Mouse (Mus musculus) heart, adult 2 months (tissue): Measurements from ENCODE around the gene Epgn. TPM values are rescaled to one million over a fixed set of nuclear protein-coding genes. Genes with fewer than 3 reads are reported as not detected.
A peak's percentile ranks its signal among the peaks of the same experiment; 100 is the strongest.

ENCODE experiments used
- DNase-seq, 2 experiments: peaks; one replicate each; pipeline ENCODE4 v3.0.0; 2021
- H3K27ac ChIP-seq: fragments of 200-600 bp; 2 replicates; pipeline ENCODE4 v1.8.1; 2022
- H3K27me3 ChIP-seq: fragments of 200-500 bp; 2 replicates; pipeline ENCODE4 v1.6.1; 2012; ENCODE audit warnings: mild to moderate bottlenecking, low read length, inconsistent platforms, mixed read lengths; ENCODE audit not compliant: control insufficient read depth, insufficient read depth
- H3K36me3 ChIP-seq: fragments of 200-500 bp; 2 replicates; pipeline ENCODE4 v1.6.1; 2012; ENCODE audit warnings: low read length, inconsistent platforms; ENCODE audit not compliant: control insufficient read depth, insufficient read depth
- H3K4me1 ChIP-seq: fragments of 200-500 bp; 2 replicates; pipeline ENCODE4 v1.6.1; 2011; ENCODE audit warnings: low read length; ENCODE audit not compliant: control insufficient read depth, insufficient read depth
- H3K4me3 ChIP-seq: fragments of 200-600 bp; 2 replicates; pipeline ENCODE4 v1.8.1; 2022
- H3K79me2 ChIP-seq: fragments of 200-500 bp; replicated peaks from 2 replicates; pipeline ENCODE4 v1.6.1; 2012; ENCODE audit warnings: mild to moderate bottlenecking, inconsistent platforms, low read length, moderate library complexity, mixed read lengths; ENCODE audit not compliant: control insufficient read depth, insufficient read depth
- H3K9ac ChIP-seq: fragments of 200-500 bp; 2 replicates; pipeline ENCODE4 v1.6.1; 2012; ENCODE audit warnings: low read depth, mild to moderate bottlenecking, control low read depth, inconsistent platforms, low read length, mixed read lengths
- CTCF ChIP-seq: fragments of 200-600 bp; IDR thresholded peaks from 2 replicates; pipeline ENCODE4 v1.8.1; 2022; ENCODE audit warnings: antibody characterized with exemption, mild to moderate bottlenecking, moderate library complexity
- EP300 ChIP-seq: fragments of 200-500 bp; IDR thresholded peaks from 2 replicates; pipeline ENCODE4 v1.6.1; 2011; ENCODE audit warnings: low read depth, low read length, control low read depth; ENCODE audit not compliant: insufficient read depth
- POLR2A ChIP-seq: fragments of 200-500 bp; IDR thresholded peaks from 2 replicates; pipeline ENCODE4 v1.6.1; 2011; ENCODE audit warnings: mild to moderate bottlenecking, low read depth, low read length, control low read depth; ENCODE audit not compliant: insufficient read depth
- WGBS: fragments of 180-500 bp; shearing (Covaris S2); methylation state at CpG from one replicate; pipeline ENCODE4 v1.1.7; 2018; 5-methylcytosine and 5-hydroxymethylcytosine counted together
- intact Hi-C: fragments of 180-260 bp; cut with DNase I; formaldehyde crosslinking; loops from one replicate; pipeline ENCODE4 v1.15.1; 2025
- polyA plus RNA-seq: library from polyadenylated mRNA; depleted of rRNA; stranded (reverse); fragments of >200 nt; gene quantifications from 2 replicates; pipeline ENCODE4 v1.2.3, GENCODE M21; 2012
- total RNA-seq, 2 experiments: library from RNA; stranded (reverse); gene quantifications; 2 replicates each; pipeline ENCODE4 v1.2.3; 2021

Gene Epgn
- total and polyA plus RNA-seq, 3 experiments = 0.06 to 0.50 (median 0.30) TPM

DNA sequence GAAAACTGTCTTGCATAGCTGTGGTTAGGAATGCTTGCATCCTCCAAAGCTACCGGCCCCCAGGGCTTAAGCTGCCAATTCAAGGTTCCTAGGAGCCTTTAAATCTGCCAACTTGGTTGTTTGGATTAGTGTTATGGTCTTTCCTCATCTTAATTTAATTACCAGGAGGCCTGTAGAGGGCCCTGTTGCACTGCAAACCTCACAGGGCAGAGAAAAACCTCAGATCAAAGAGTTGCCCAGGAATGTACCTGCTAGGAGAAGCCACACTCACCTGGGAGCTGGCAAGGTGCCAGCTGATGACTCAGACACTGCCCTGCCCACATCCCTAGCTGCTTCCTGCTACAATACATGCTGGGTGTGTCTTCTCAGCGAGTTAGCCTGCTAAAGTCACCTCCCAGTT is 11.3 kb downstream of the Epgn start:
- no peaks in the 10 kb centered on the region for H3K27me3 ChIP-seq
- H3K79me2 ChIP-seq = no peaks in the 10 kb centered on the region
- intact Hi-C loops = no loop called here
- H3K36me3 ChIP-seq = no peaks in the 10 kb centered on the region
- no peaks in the 10 kb centered on the region for H3K4me1 ChIP-seq
- H3K27ac ChIP-seq = no peak overlapping the region
- H3K9ac ChIP-seq = no peak overlapping the region
- 17% methylated on average over 2 of the region's 2 CpGs for WGBS
- H3K4me3 ChIP-seq = no peak overlapping the region
- peak; percentile 10; the same call in 1 of the 2 replicates for TF ChIP-seq CTCF
- no peak for TF ChIP-seq EP300
- DNase-seq = peak; percentile 6 to 18

DNA sequence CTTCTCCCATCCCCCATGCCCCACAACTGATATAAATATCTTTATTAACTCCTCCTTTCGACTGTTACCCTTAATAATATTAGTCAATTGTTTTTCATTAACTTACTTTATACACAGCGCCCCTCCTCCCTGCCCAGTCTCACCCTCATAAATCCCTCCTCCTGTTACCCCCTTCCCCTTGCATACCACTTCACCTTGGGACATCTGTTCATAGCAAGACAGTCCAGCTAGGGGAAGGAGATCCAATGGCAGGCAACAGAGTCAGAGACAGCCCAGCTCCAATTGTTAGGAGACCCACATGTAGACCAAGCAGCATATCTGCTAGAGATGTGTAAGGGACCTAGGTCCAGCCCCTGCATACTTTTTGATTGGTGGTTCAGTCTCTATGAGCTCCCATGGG is 11.7 kb downstream of the Epgn start:
- H3K4me3 ChIP-seq = no peak overlapping the region
- TF ChIP-seq POLR2A = no peak
- no peak for TF ChIP-seq CTCF
- TF ChIP-seq EP300 = no peak
- no peaks in the 10 kb centered on the region for H3K27me3 ChIP-seq
- H3K27ac ChIP-seq = no peak overlapping the region
- no peaks in the 10 kb centered on the region for H3K4me1 ChIP-seq
- no peaks in the 10 kb centered on the region for H3K79me2 ChIP-seq
- WGBS = 74% methylated on average over 2 of the region's 2 CpGs
- no peak overlapping the region for H3K9ac ChIP-seq
- no peaks in the 10 kb centered on the region for H3K36me3 ChIP-seq
- intact Hi-C loops = no loop called here
- DNase-seq = no peak

DNA sequence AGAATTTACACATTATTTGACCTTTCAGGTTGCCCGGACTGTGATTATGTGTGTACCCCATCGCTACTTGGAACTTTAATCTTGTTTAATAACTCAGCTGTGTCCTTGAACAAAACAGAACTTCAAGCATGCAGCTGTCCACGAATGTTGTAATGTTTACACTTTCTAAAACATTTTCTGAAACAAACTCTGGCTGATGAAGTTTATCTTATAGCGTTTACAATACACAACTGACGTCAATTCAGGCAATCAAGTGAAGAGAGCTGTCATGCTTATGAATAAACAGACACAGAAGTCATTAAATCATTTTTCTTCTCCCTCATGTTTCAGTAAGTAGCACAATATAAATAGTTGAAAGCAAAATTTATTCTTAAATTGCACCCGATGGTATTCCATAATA is 20.7 kb downstream of the Epgn start:
- no peak for DNase-seq
- no peak overlapping the region for H3K27ac ChIP-seq
- no peaks in the 10 kb centered on the region for H3K79me2 ChIP-seq
- H3K4me3 ChIP-seq = no peak overlapping the region
- TF ChIP-seq EP300 (no peak), POLR2A (no peak), CTCF (no peak)
- WGBS = 81% methylated on average over 6 of the region's 6 CpGs
- intact Hi-C loops = no loop called here
- no peaks in the 10 kb centered on the region for H3K27me3 ChIP-seq
- H3K4me1 ChIP-seq = no peaks in the 10 kb centered on the region
- H3K9ac ChIP-seq = no peak overlapping the region
- no peaks in the 10 kb centered on the region for H3K36me3 ChIP-seq

DNA sequence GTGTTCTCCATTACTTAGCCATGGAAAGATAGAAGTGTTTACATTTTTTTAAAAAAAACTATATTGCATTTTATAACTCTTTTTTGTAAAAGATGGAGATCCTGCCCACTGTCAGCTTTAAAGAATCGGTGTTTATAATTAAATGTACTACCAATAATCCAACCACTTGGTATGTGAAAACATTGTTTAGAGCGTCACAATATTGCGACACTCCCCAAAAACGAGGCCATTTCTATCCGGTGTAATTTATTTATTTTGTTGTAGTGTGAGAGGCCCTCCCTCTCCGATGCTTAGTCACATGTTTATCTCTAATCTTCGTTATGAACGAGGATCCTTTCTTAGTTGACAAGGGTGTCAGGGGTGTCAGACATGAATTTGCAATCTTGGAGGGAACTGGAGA is 21.1 kb downstream of the Epgn start:
- no peaks in the 10 kb centered on the region for H3K36me3 ChIP-seq
- H3K79me2 ChIP-seq = no peaks in the 10 kb centered on the region
- DNase-seq = no peak
- no peaks in the 10 kb centered on the region for H3K4me1 ChIP-seq
- no peaks in the 10 kb centered on the region for H3K27me3 ChIP-seq
- 75% methylated on average over 8 of the region's 8 CpGs for WGBS
- TF ChIP-seq POLR2A (no peak), CTCF (no peak), EP300 (no peak)
- no peak overlapping the region for H3K27ac ChIP-seq
- no peak overlapping the region for H3K9ac ChIP-seq
- H3K4me3 ChIP-seq = no peak overlapping the region
- intact Hi-C loops = no loop called here

DNA sequence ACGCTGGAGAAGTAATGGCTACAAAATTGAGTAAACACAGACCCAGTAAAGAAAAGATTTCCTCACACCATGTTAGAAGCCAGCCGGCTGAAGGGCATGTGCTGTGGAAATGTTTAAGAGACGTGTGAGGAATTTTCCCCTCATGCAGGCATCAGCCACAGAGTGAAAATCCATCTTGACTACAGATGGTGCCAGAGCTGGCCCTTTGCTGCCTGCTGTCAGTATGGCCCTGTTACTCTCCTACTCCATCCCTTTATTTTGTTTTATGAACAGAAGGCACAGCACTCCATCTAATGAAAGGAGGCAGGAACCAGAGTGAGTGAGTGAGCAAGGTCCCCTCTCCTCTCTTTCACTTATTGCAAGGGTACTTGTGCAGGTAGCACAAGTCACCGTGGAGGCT is 45.1 kb downstream of the Epgn start:
- no peak overlapping the region for H3K9ac ChIP-seq
- no peaks in the 10 kb centered on the region for H3K36me3 ChIP-seq
- TF ChIP-seq POLR2A (no peak), CTCF (no peak), EP300 (no peak)
- WGBS = 73% methylated on average over 4 of the region's 4 CpGs
- no peak overlapping the region for H3K4me3 ChIP-seq
- no peak overlapping the region for H3K27ac ChIP-seq
- no peaks in the 10 kb centered on the region for H3K4me1 ChIP-seq
- DNase-seq = no peak
- intact Hi-C loops = no loop called here
- no peaks in the 10 kb centered on the region for H3K79me2 ChIP-seq
- no peaks in the 10 kb centered on the region; the same call in 1 of the 2 replicates for H3K27me3 ChIP-seq

DNA sequence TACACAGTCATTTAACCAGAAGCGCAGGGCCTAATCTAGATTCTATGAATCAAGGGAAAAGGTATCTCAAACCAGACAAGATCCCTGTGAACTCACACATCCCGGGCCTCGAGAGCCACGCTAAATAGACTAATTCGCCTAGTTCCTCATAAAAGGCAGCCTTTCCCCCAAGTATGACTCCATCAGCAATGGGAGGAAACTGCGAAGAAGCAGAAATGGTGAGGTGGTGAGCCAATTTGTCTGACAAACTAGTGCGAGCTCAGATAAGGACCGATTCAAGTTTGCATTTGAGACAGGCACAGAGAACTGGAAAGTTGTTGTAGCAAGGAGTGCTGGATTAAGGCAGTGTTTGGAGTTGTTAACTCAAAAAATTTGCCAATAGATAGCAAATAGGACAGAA is 46.4 kb downstream of the Epgn start:
- Histone ChIP-seq H3K27me3 (no peaks in the 10 kb centered on the region; the same call in 1 of the 2 replicates), H3K9ac (no peak overlapping the region), H3K4me3 (no peak overlapping the region), H3K36me3 (no peaks in the 10 kb centered on the region), H3K4me1 (no peaks in the 10 kb centered on the region), H3K27ac (no peak overlapping the region), H3K79me2 (no peaks in the 10 kb centered on the region)
- intact Hi-C loops = no loop called here
- no peak for TF ChIP-seq CTCF
- no peak for TF ChIP-seq POLR2A
- TF ChIP-seq EP300 = no peak
- DNase-seq = no peak
- 42% methylated on average over 8 of the region's 8 CpGs for WGBS
